Mouse (Mus musculus): Measurements from ENCODE around the gene Gm20388. TPM values are rescaled to one million over a fixed set of nuclear protein-coding genes. Genes with fewer than 3 reads are reported as not detected.

Gm20388 gene
- polyA plus RNA-seq, 1 experiment, result 28.1 TPM

DNA sequence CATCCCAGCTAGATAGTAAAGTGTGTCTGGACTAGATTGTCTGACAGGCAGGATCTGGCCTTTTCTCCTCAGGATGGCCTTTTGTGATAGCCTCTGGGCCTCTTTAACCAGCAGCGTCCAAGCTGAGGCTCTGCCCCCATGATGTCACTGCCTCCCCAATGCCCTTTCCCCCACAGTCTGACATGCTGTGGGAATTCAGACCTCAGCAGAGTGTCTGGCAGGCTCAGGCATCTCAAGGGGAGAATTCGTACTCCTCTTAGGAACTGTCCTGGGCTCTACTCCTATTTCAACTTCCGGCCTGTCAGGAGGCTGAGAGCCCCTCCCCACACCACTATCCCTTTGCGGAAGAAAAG is 553.9 kb downstream of the Gm20388 start:
- no peak for TF ChIP-seq POLR2A (IDR thresholded peaks at IDR 0.05; ENCODE audit: insufficient read depth, low read length)
- H3K27me3 ChIP-seq (ENCODE audit: control insufficient read depth, insufficient read depth, low read length, poor library complexity, severe bottlenecking), result no peaks in the 10 kb centered on the region
- no peak overlapping the region for H3K9ac ChIP-seq (ENCODE audit: low read depth, poor library complexity, severe bottlenecking)
- no peaks in the 10 kb centered on the region for H3K9me3 ChIP-seq (replicated peaks; ENCODE audit: control insufficient read depth, insufficient read depth, low read length, poor library complexity, severe bottlenecking)
- no peak overlapping the region for H3K27ac ChIP-seq (ENCODE audit: insufficient read depth, low read length)
- no peaks in the 10 kb centered on the region for H3K36me3 ChIP-seq (ENCODE audit: control insufficient read depth, insufficient read depth, low read length, poor library complexity, severe bottlenecking)
- no peak overlapping the region for H3K4me3 ChIP-seq (ENCODE audit: low read depth, low read length)
- peaks cover 3% of the 10 kb centered on the region for H3K4me1 ChIP-seq (ENCODE audit: control insufficient read depth, insufficient read depth, low read length)

DNA sequence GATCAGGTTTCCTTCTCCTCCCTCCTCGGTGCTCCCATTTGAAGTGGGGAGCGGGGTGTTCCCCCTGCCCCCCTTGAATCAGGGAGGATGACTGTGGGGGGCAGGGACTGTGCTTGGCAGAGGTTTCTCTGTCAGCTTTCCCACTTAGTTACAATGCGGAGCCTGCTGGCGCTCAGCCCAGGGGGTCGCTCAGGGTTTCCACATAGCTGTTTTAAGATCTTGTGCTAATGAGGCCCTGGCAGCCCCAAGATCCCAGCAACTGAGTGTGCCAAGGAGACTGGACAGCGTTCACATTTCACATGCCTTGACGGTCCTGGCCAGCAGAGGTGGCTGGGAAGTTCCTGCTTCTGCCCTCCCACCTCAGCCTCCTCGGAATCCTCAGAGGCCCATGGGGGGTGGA is 555.1 kb downstream of the Gm20388 start:
- H3K27me3 ChIP-seq (ENCODE audit: control insufficient read depth, insufficient read depth, low read length, poor library complexity, severe bottlenecking), result no peaks in the 10 kb centered on the region
- no peak overlapping the region for H3K27ac ChIP-seq (ENCODE audit: insufficient read depth, low read length)

GRCm38 (mm10) chr8:120466266-120466665 is 555.6 kb downstream of the Gm20388 start:
- Histone ChIP-seq H3K27ac (ENCODE audit: insufficient read depth, low read length) (no peak overlapping the region), H3K36me3 (ENCODE audit: control insufficient read depth, insufficient read depth, low read length, poor library complexity, severe bottlenecking) (no peaks in the 10 kb centered on the region), H3K4me1 (ENCODE audit: control insufficient read depth, insufficient read depth, low read length) (peaks cover 3% of the 10 kb centered on the region), H3K9ac (ENCODE audit: low read depth, poor library complexity, severe bottlenecking) (peak overlapping the region; percentile 39), H3K9me3 (replicated peaks; ENCODE audit: control insufficient read depth, insufficient read depth, low read length, poor library complexity, severe bottlenecking) (no peaks in the 10 kb centered on the region), H3K27me3 (ENCODE audit: control insufficient read depth, insufficient read depth, low read length, poor library complexity, severe bottlenecking) (no peaks in the 10 kb centered on the region), H3K4me3 (ENCODE audit: low read depth, low read length) (peak overlapping the region; percentile 47)
- TF ChIP-seq CTCF (IDR thresholded peaks at IDR 0.05; ENCODE audit: low read depth, low read length) (no peak), POLR2A (IDR thresholded peaks at IDR 0.05; ENCODE audit: insufficient read depth, low read length) (no peak), EP300 (IDR thresholded peaks at IDR 0.05; ENCODE audit: insufficient read depth, low read depth, low read length) (no peak)

More for the DNA sequence above, 555.1 kb downstream of the Gm20388 start:
- Histone ChIP-seq H3K36me3 (ENCODE audit: control insufficient read depth, insufficient read depth, low read length, poor library complexity, severe bottlenecking) (no peaks in the 10 kb centered on the region), H3K4me3 (ENCODE audit: low read depth, low read length) (no peak overlapping the region), H3K4me1 (ENCODE audit: control insufficient read depth, insufficient read depth, low read length) (peaks cover 3% of the 10 kb centered on the region), H3K9ac (ENCODE audit: low read depth, poor library complexity, severe bottlenecking) (no peak overlapping the region), H3K9me3 (replicated peaks; ENCODE audit: control insufficient read depth, insufficient read depth, low read length, poor library complexity, severe bottlenecking) (no peaks in the 10 kb centered on the region)
- no peak for TF ChIP-seq CTCF (IDR thresholded peaks at IDR 0.05; ENCODE audit: low read depth, low read length)
- TF ChIP-seq POLR2A (IDR thresholded peaks at IDR 0.05; ENCODE audit: insufficient read depth, low read length), result no peak
- TF ChIP-seq EP300 (IDR thresholded peaks at IDR 0.05; ENCODE audit: insufficient read depth, low read depth, low read length), result no peak

DNA sequence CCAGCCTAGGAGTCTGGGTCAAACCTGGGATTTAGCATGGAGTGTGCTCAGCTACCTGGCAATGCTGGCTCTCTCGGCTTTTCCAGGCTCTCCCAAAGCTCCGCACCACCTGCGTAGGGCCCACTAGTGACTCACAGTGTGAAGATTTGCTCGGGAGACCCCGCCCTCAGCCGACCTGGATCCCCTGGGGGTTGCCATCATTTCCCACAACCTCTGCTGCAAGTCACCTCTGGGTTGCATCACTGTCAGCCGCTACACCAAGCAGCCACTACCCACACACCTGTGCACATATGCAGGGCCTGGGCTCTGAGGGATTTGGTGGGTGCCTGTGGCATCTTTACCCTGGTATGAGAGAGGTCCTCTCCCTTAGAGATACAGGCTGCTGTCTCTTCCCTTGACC is 557.0 kb downstream of the Gm20388 start:
- peaks cover 7% of the 10 kb centered on the region for H3K4me1 ChIP-seq (ENCODE audit: control insufficient read depth, insufficient read depth, low read length)
- no peak overlapping the region for H3K27ac ChIP-seq (ENCODE audit: insufficient read depth, low read length)

GRCm38 (mm10) chr8:120470170-120470569 is 559.5 kb downstream of the Gm20388 start:
- H3K4me1 ChIP-seq (ENCODE audit: control insufficient read depth, insufficient read depth, low read length), result peaks cover 11% of the 10 kb centered on the region
- H3K27me3 ChIP-seq (ENCODE audit: control insufficient read depth, insufficient read depth, low read length, poor library complexity, severe bottlenecking), result no peaks in the 10 kb centered on the region
- TF ChIP-seq POLR2A (IDR thresholded peaks at IDR 0.05; ENCODE audit: insufficient read depth, low read length) (no peak), EP300 (IDR thresholded peaks at IDR 0.05; ENCODE audit: insufficient read depth, low read depth, low read length) (no peak)
- H3K9me3 ChIP-seq (replicated peaks; ENCODE audit: control insufficient read depth, insufficient read depth, low read length, poor library complexity, severe bottlenecking), result no peaks in the 10 kb centered on the region
- no peak overlapping the region for H3K9ac ChIP-seq (ENCODE audit: low read depth, poor library complexity, severe bottlenecking)
- no peak overlapping the region for H3K4me3 ChIP-seq (ENCODE audit: low read depth, low read length)
- H3K36me3 ChIP-seq (ENCODE audit: control insufficient read depth, insufficient read depth, low read length, poor library complexity, severe bottlenecking), result no peaks in the 10 kb centered on the region
- no peak overlapping the region for H3K27ac ChIP-seq (ENCODE audit: insufficient read depth, low read length)

More for the DNA sequence above, 557.0 kb downstream of the Gm20388 start:
- Histone ChIP-seq H3K9me3 (replicated peaks; ENCODE audit: control insufficient read depth, insufficient read depth, low read length, poor library complexity, severe bottlenecking) (no peaks in the 10 kb centered on the region), H3K4me3 (ENCODE audit: low read depth, low read length) (no peak overlapping the region), H3K27me3 (ENCODE audit: control insufficient read depth, insufficient read depth, low read length, poor library complexity, severe bottlenecking) (no peaks in the 10 kb centered on the region), H3K9ac (ENCODE audit: low read depth, poor library complexity, severe bottlenecking) (no peak overlapping the region), H3K36me3 (ENCODE audit: control insufficient read depth, insufficient read depth, low read length, poor library complexity, severe bottlenecking) (no peaks in the 10 kb centered on the region)
- TF ChIP-seq CTCF (IDR thresholded peaks at IDR 0.05; ENCODE audit: low read depth, low read length), result no peak
- no peak for TF ChIP-seq POLR2A (IDR thresholded peaks at IDR 0.05; ENCODE audit: insufficient read depth, low read length)
- no peak for TF ChIP-seq EP300 (IDR thresholded peaks at IDR 0.05; ENCODE audit: insufficient read depth, low read depth, low read length)

- Histone ChIP-seq H3K4me1 (ENCODE audit: control insufficient read depth, insufficient read depth, low read length) (peaks cover 11% of the 10 kb centered on the region), H3K4me3 (ENCODE audit: low read depth, low read length) (no peak overlapping the region), H3K27me3 (ENCODE audit: control insufficient read depth, insufficient read depth, low read length, poor library complexity, severe bottlenecking) (no peaks in the 10 kb centered on the region), H3K9ac (ENCODE audit: low read depth, poor library complexity, severe bottlenecking) (no peak overlapping the region), H3K9me3 (replicated peaks; ENCODE audit: control insufficient read depth, insufficient read depth, low read length, poor library complexity, severe bottlenecking) (no peaks in the 10 kb centered on the region), H3K27ac (ENCODE audit: insufficient read depth, low read length) (no peak overlapping the region), H3K36me3 (ENCODE audit: control insufficient read depth, insufficient read depth, low read length, poor library complexity, severe bottlenecking) (no peaks in the 10 kb centered on the region)
- TF ChIP-seq CTCF (IDR thresholded peaks at IDR 0.05; ENCODE audit: low read depth, low read length) (peak; percentile 81), EP300 (IDR thresholded peaks at IDR 0.05; ENCODE audit: insufficient read depth, low read depth, low read length) (no peak)
Observed at GRCm38 (mm10) chr8:120471166-120471565, 560.5 kb downstream of the Gm20388 start.

Measured in ES-Bruce4 (cell line).